Mouse (Mus musculus): ENCODE results near the gene Gm3233. TPM values are rescaled to one million over a fixed set of nuclear protein-coding genes. Genes with fewer than 3 reads are reported as not detected.
"Not testable (repeated sequence)": the region's sequence is repeated elsewhere in the genome, so short reads cannot be mapped to it uniquely, and the experiment has no call there.

Gm3233 gene
- total RNA-seq (2022), result not detected

GRCm38 (mm10) chr10:77759582-77759981, at the start of gene Gm3233:
TSS of gene Gm3233 (minus strand) at chr10:77759682.
- DNase-seq (ENCODE audit: low spot score in 2 of 2), result not testable (repeated sequence)

- DNase-seq (ENCODE audit: low spot score in 2 of 2), result no peak
Measured at GRCm38 (mm10) chr10:77804095-77804494, 44.6 kb upstream of the Gm3233 start.

GRCm38 (mm10) chr10:77798921-77799508, 39.5 kb upstream of the Gm3233 start, which contains the start of gene Gm19668:
TSS of gene Gm19668 (minus strand) at chr10:77799133.
- no peak for DNase-seq (ENCODE audit: low spot score in 2 of 2)

GRCm38 (mm10) chr10:77798164-77798920, 38.9 kb upstream of the Gm3233 start:
- not testable (repeated sequence) for DNase-seq (ENCODE audit: low spot score in 2 of 2)

GRCm38 (mm10) chr10:77797677-77798076, 38.2 kb upstream of the Gm3233 start:
- no peak for DNase-seq (ENCODE audit: low spot score in 2 of 2)

- DNase-seq (ENCODE audit: low spot score in 2 of 2), result no peak
Measured at GRCm38 (mm10) chr10:77794976-77795375, 35.5 kb upstream of the Gm3233 start, which contains the start of gene Gm9639. TSS of gene Gm9639 (minus strand) at chr10:77795076.

GRCm38 (mm10) chr10:77788621-77789020, 29.1 kb upstream of the Gm3233 start:
- DNase-seq (ENCODE audit: low spot score in 2 of 2), result no peak

- not testable (repeated sequence) for DNase-seq (ENCODE audit: low spot score in 2 of 2)
Measured at GRCm38 (mm10) chr10:77787876-77788275, 28.4 kb upstream of the Gm3233 start, which contains the start of gene Gm7137. TSS of gene Gm7137 (minus strand) at chr10:77788200.

GRCm38 (mm10) chr10:77783396-77783795, 23.9 kb upstream of the Gm3233 start:
- not testable (repeated sequence) for DNase-seq (ENCODE audit: low spot score in 2 of 2)

- not testable (repeated sequence) for DNase-seq (ENCODE audit: low spot score in 2 of 2)
Measured at GRCm38 (mm10) chr10:77782442-77782841, 23.0 kb upstream of the Gm3233 start, which contains the start of gene Gm3250. TSS of gene Gm3250 (minus strand) at chr10:77782542.

GRCm38 (mm10) chr10:77776844-77777243, 17.4 kb upstream of the Gm3233 start, which contains the start of gene Gm7138:
TSS of gene Gm7138 (minus strand) at chr10:77776944.
- not testable (repeated sequence) for DNase-seq (ENCODE audit: low spot score in 2 of 2)

- not testable (repeated sequence) for DNase-seq (ENCODE audit: low spot score in 2 of 2)
Measured at GRCm38 (mm10) chr10:77772142-77772541, 12.7 kb upstream of the Gm3233 start.

- DNase-seq (ENCODE audit: low spot score in 2 of 2), result not testable (repeated sequence)
Measured at GRCm38 (mm10) chr10:77771225-77771624, 11.7 kb upstream of the Gm3233 start, which contains the start of gene Gm3238. TSS of gene Gm3238 (minus strand) at chr10:77771325.

- DNase-seq (ENCODE audit: low spot score in 2 of 2), result no peak
Measured at GRCm38 (mm10) chr10:77769727-77770126, 10.2 kb upstream of the Gm3233 start.

GRCm38 (mm10) chr10:77753448-77753847, 6.0 kb downstream of the Gm3233 start:
- DNase-seq (ENCODE audit: low spot score in 2 of 2), result no peak

- DNase-seq (ENCODE audit: low spot score in 2 of 2), result not testable (repeated sequence)
Measured at GRCm38 (mm10) chr10:77752312-77752711, 7.2 kb downstream of the Gm3233 start.

GRCm38 (mm10) chr10:77751254-77751653, 8.2 kb downstream of the Gm3233 start, which contains the start of gene Gm9736:
TSS of gene Gm9736 (minus strand) at chr10:77751354.
- DNase-seq (ENCODE audit: low spot score in 2 of 2), result not testable (repeated sequence)

GRCm38 (mm10) chr10:77750686-77751085, 8.8 kb downstream of the Gm3233 start:
- not testable (repeated sequence) for DNase-seq (ENCODE audit: low spot score in 2 of 2)

GRCm38 (mm10) chr10:77741924-77742688, 17.4 kb downstream of the Gm3233 start, which contains the start of gene Gm18596:
TSS of gene Gm18596 (minus strand) at chr10:77742638.
- not testable (repeated sequence) for DNase-seq (ENCODE audit: low spot score in 2 of 2)

- DNase-seq (ENCODE audit: low spot score in 2 of 2), result no peak
Measured at GRCm38 (mm10) chr10:77738929-77739328, 20.6 kb downstream of the Gm3233 start.

- DNase-seq (ENCODE audit: low spot score in 2 of 2), result no peak
Measured at GRCm38 (mm10) chr10:77735928-77736327, 23.6 kb downstream of the Gm3233 start.

Data from layer of hippocampus, adult 8-10 months (tissue).